ENCODE assay signal across 23 mouse cellular contexts in the genomic region with DNA sequence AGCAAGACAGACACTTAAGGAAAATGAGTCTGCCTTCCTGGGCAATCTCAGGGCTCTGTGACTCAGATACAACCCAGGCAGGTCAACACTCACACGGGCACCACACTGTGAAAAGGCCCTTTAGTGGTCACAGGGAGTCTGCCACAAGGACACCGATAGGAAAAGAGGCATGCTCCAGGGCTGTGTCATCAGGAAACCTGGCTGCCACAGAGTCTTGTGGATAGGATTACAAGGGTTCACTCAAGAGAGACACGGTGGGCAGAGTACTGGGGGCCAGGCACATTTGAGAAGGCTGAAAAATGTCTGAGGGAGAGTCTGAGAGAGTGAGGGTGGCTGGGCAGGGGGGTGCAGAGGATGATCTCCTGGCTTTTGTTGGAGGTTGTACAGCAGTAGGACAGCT.
DNase-seq lines count a peak whose midpoint lies in the region; ATAC-seq lines count a peak whose summit lies in the region.
"Had no signal": no experiment of that assay in that cellular context is flagged by ENCODE, and none has a peak within 500 bp of the region (broad histone marks: within the 10 kb centered on the region; RNA-seq: fewer than 3 reads in every experiment).

No protein-coding gene starts in this region.

- WGBS in kidney, embryonic 14.5 days, result 30% methylated on average over 3 of the region's 3 CpGs

- 0 out of 2 replicates have a peak, but pooled peaks cover 2% of the 10 kb centered on the region for H3K27me3 ChIP-seq in kidney, embryonic 14.5 days (ENCODE audit: control insufficient read depth, insufficient read depth, low read length)

- H3K4me2 ChIP-seq in kidney, embryonic 14.5 days (replicated peaks; ENCODE audit: low read depth, low read length), result no peak overlapping the region
- H3K4me2 ChIP-seq: forebrain, embryonic 13.5 days; heart, embryonic 11.5 days; heart, embryonic 15.5 days had no signal

- peak; percentile 15 for DNase-seq in adrenal gland, postnatal 14 days
- DNase-seq in adrenal gland, adult 18-20 months (ENCODE audit: low spot score in 2 of 2), result no peak
- no peak for DNase-seq in kidney, adult 11 months
- DNase-seq in testis, postnatal 10 days (ENCODE audit: low spot score), result peak; percentile 24
- DNase-seq in testis, postnatal 14 days (ENCODE audit: low spot score), result no peak
- no peak for DNase-seq in cerebellum, postnatal 10 days
- DNase-seq: adrenal gland, adult 8-10 months; B cell, adult 2 months; cerebellum, adult 11 months; cerebellum, adult 8-10 months; cerebellum, postnatal 36 days; forebrain, postnatal 0 days; gastrocnemius, adult 2 months; gastrocnemius, postnatal 25 days had no signal

- no peaks in the 10 kb centered on the region for H3K36me3 ChIP-seq in kidney, embryonic 14.5 days (ENCODE audit: control insufficient read depth, insufficient read depth, low read length)
- H3K36me3 ChIP-seq: embryonic facial prominence, embryonic 10.5 days; G1E; heart, embryonic 15.5 days had no signal

- peak; percentile 70; the same call in 1 of the 2 replicates for ATAC-seq in kidney, embryonic 14.5 days (ENCODE audit: low FRiP score, low TSS enrichment)
- ATAC-seq: CD4-positive, CD25-positive, alpha-beta regulatory T cell, adult 4 months; forebrain, embryonic 13.5 days; forebrain, postnatal 0 days; hindbrain, embryonic 16.5 days; inflammation-experienced regulatory T-cells, adult 6 months had no signal

- no peak overlapping the region for H3K9ac ChIP-seq in kidney, embryonic 14.5 days (ENCODE audit: low read depth, low read length)
- H3K9ac ChIP-seq: forebrain, embryonic 13.5 days; forebrain, postnatal 0 days; heart, embryonic 15.5 days had no signal

- H3K9me3 ChIP-seq in kidney, embryonic 14.5 days (ENCODE audit: control insufficient read depth, low read length), result no peaks in the 10 kb centered on the region
- H3K9me3 ChIP-seq: embryonic facial prominence, embryonic 10.5 days; forebrain, embryonic 13.5 days; G1E; heart, embryonic 15.5 days had no signal

- no peak overlapping the region for H3K27ac ChIP-seq in kidney, embryonic 14.5 days (ENCODE audit: low read depth, low read length)
- H3K27ac ChIP-seq: embryonic facial prominence, embryonic 10.5 days; forebrain, embryonic 13.5 days; gastrocnemius, adult 2 months; heart, embryonic 15.5 days had no signal

- no peak overlapping the region for H3K4me3 ChIP-seq in kidney, embryonic 14.5 days (ENCODE audit: low read length)
- H3K4me3 ChIP-seq: embryonic facial prominence, embryonic 10.5 days; forebrain, embryonic 13.5 days; gastrocnemius, adult 2 months; heart, embryonic 15.5 days had no signal

- no peaks in the 10 kb centered on the region for H3K4me1 ChIP-seq in kidney, embryonic 14.5 days (ENCODE audit: control insufficient read depth, insufficient read depth, low read length)

Comparison
In these comparisons a context has a peak if more than half of its experiments do, and no peak if none do; other contexts are left out.
1. DNase-seq: peak in adrenal gland, postnatal 14 days (single experiment) and testis, postnatal 10 days (single experiment); none in adrenal gland, adult 18-20 months (0 of 2), kidney, adult 11 months (single experiment), testis, postnatal 14 days (single experiment) and cerebellum, postnatal 10 days (0 of 2).